Mouse (Mus musculus): ENCODE data around the gene Lipk. TPM values are rescaled to one million over a fixed set of nuclear protein-coding genes. Genes with fewer than 3 reads are reported as not detected.
A peak's percentile ranks its signal among the peaks of the same experiment; 100 is the strongest.

Lipk gene
- polyA plus RNA-seq, 1 experiment, result not detected

GRCm38 (mm10) chr19:34078130-34078529, 70.0 kb downstream of the Lipk start:
- Histone ChIP-seq H3K27me3 (replicated peaks; ENCODE audit: control insufficient read depth, insufficient read depth, low read length) (no peaks in the 10 kb centered on the region), H3K4me1 (ENCODE audit: control insufficient read depth, insufficient read depth, low read length) (no peaks in the 10 kb centered on the region), H3K4me3 (ENCODE audit: insufficient read depth, low read depth, low read length) (no peak overlapping the region), H3K27ac (ENCODE audit: insufficient read depth, low read depth, low read length) (no peak overlapping the region), H3K36me3 (ENCODE audit: control insufficient read depth, insufficient read depth, low read length) (no peaks in the 10 kb centered on the region)
- TF ChIP-seq CTCF (conservative IDR thresholded peaks at IDR 0.05; ENCODE audit: insufficient read depth, insufficient read length, low read depth, low read length) (no peak), POLR2A (IDR thresholded peaks at IDR 0.05; ENCODE audit: low read depth, low read length) (no peak)
- WGBS, result 63% methylated on average over 2 of the region's 2 CpGs
- no peak for DNase-seq

GRCm38 (mm10) chr19:34089011-34089680, 81.1 kb downstream of the Lipk start:
- WGBS, result 31% methylated on average over 3 of the region's 3 CpGs
- peak; percentile 71 for DNase-seq

GRCm38 (mm10) chr19:34095381-34095780, 87.3 kb downstream of the Lipk start:
- 73% methylated on average over 5 of the region's 5 CpGs for WGBS
- TF ChIP-seq CTCF (conservative IDR thresholded peaks at IDR 0.05; ENCODE audit: insufficient read depth, insufficient read length, low read depth, low read length), result no peak
- no peak for TF ChIP-seq POLR2A (IDR thresholded peaks at IDR 0.05; ENCODE audit: low read depth, low read length)
- H3K4me3 ChIP-seq (ENCODE audit: insufficient read depth, low read depth, low read length), result no peak overlapping the region
- peaks cover 5% of the 10 kb centered on the region; the same call in 1 of the 2 replicates for H3K4me1 ChIP-seq (ENCODE audit: control insufficient read depth, insufficient read depth, low read length)
- no peak for DNase-seq
- no peak overlapping the region for H3K27ac ChIP-seq (ENCODE audit: insufficient read depth, low read depth, low read length)
- H3K36me3 ChIP-seq (ENCODE audit: control insufficient read depth, insufficient read depth, low read length), result no peaks in the 10 kb centered on the region
- no peaks in the 10 kb centered on the region for H3K27me3 ChIP-seq (replicated peaks; ENCODE audit: control insufficient read depth, insufficient read depth, low read length)

More at GRCm38 (mm10) chr19:34089011-34089680, 81.1 kb downstream of the Lipk start:
- no peak overlapping the region for H3K27ac ChIP-seq (ENCODE audit: insufficient read depth, low read depth, low read length)
- H3K27me3 ChIP-seq (replicated peaks; ENCODE audit: control insufficient read depth, insufficient read depth, low read length), result no peaks in the 10 kb centered on the region
- H3K36me3 ChIP-seq (ENCODE audit: control insufficient read depth, insufficient read depth, low read length), result no peaks in the 10 kb centered on the region
- TF ChIP-seq CTCF (conservative IDR thresholded peaks at IDR 0.05; ENCODE audit: insufficient read depth, insufficient read length, low read depth, low read length) (no peak), POLR2A (IDR thresholded peaks at IDR 0.05; ENCODE audit: low read depth, low read length) (no peak)
- no peaks in the 10 kb centered on the region for H3K4me1 ChIP-seq (ENCODE audit: control insufficient read depth, insufficient read depth, low read length)
- no peak overlapping the region for H3K4me3 ChIP-seq (ENCODE audit: insufficient read depth, low read depth, low read length)

GRCm38 (mm10) chr19:34096228-34096627, 88.1 kb downstream of the Lipk start:
- no peak for DNase-seq
- TF ChIP-seq CTCF (conservative IDR thresholded peaks at IDR 0.05; ENCODE audit: insufficient read depth, insufficient read length, low read depth, low read length), result no peak
- TF ChIP-seq POLR2A (IDR thresholded peaks at IDR 0.05; ENCODE audit: low read depth, low read length), result no peak
- Histone ChIP-seq H3K4me3 (ENCODE audit: insufficient read depth, low read depth, low read length) (no peak overlapping the region), H3K4me1 (ENCODE audit: control insufficient read depth, insufficient read depth, low read length) (peaks cover 5% of the 10 kb centered on the region; the same call in 1 of the 2 replicates), H3K27ac (ENCODE audit: insufficient read depth, low read depth, low read length) (no peak overlapping the region), H3K27me3 (replicated peaks; ENCODE audit: control insufficient read depth, insufficient read depth, low read length) (no peaks in the 10 kb centered on the region), H3K36me3 (ENCODE audit: control insufficient read depth, insufficient read depth, low read length) (no peaks in the 10 kb centered on the region)
- 57% methylated on average over 1 of the region's 1 CpGs for WGBS

Other genes with a start within 250 kb of the Lipk start
- 2.7 and 3.0 TPM in 2 replicates for gene Lipo3, start 246.3 kb upstream of the Lipk start, polyA plus RNA-seq (2012; rRNA removed)
- not detected in 2 replicates for gene Lipo1, start 220.8 kb upstream of the Lipk start, polyA plus RNA-seq (2012; rRNA removed)
- gene Lipf, start 47.1 kb upstream of the Lipk start, polyA plus RNA-seq (2012; rRNA removed), result not detected in 2 replicates
- not detected in 2 replicates for gene Lipn, start 59.1 kb downstream of the Lipk start, polyA plus RNA-seq (2012; rRNA removed)
- gene Lipm, start 92.6 kb downstream of the Lipk start, polyA plus RNA-seq (2012; rRNA removed), result not detected in 2 replicates
- gene Ankrd22, start 157.8 kb downstream of the Lipk start, polyA plus RNA-seq (2012; rRNA removed), result not detected in 2 replicates
- gene Stambpl1, start 183.9 kb downstream of the Lipk start, polyA plus RNA-seq (2012; rRNA removed), result 1.6 and 2.2 TPM in 2 replicates
- 88.2 and 172 TPM in 2 replicates for gene Acta2, start 247.3 kb downstream of the Lipk start, polyA plus RNA-seq (2012; rRNA removed)

Measured in kidney, adult 2 months (tissue).